Mouse (Mus musculus) hindbrain, embryonic 16.5 days (tissue): ENCODE results near the gene Wasf2. TPM values are rescaled to one million over a fixed set of nuclear protein-coding genes. Genes with fewer than 3 reads are reported as not detected.
A peak's percentile ranks its signal among the peaks of the same experiment; 100 is the strongest.

Experiments
- ATAC-seq: fragments of 200-750 bp; cut with Nextera tagmentation; 2 replicates; pipeline ENCODE4 v1.8.0; 2017; ENCODE audit warnings: moderate TSS enrichment, moderate library complexity
- H3K27ac ChIP-seq: fragments of 300-500 bp; sonication (generic); 2 replicates; pipeline ENCODE4 v1.5.1; 2014; ENCODE audit warnings: low read depth, mild to moderate bottlenecking, control low read depth, low read length, moderate library complexity
- H3K27me3 ChIP-seq: fragments of 300-500 bp; sonication (generic); replicated peaks from 2 replicates; pipeline ENCODE4 v1.6.1; 2014; ENCODE audit warnings: low read length; ENCODE audit not compliant: control insufficient read depth, insufficient read depth
- H3K36me3 ChIP-seq: fragments of 300-500 bp; sonication (generic); 2 replicates; pipeline ENCODE4 v1.6.1; 2014; ENCODE audit warnings: mild to moderate bottlenecking, low read length, moderate library complexity, mixed read lengths; ENCODE audit not compliant: control insufficient read depth, insufficient read depth
- H3K4me1 ChIP-seq: fragments of 300-500 bp; sonication (generic); 2 replicates; pipeline ENCODE4 v1.6.1; 2014; ENCODE audit warnings: low read depth, low read length; ENCODE audit not compliant: control insufficient read depth, insufficient read depth
- H3K4me2 ChIP-seq: fragments of 300-500 bp; sonication (generic); 2 replicates; pipeline ENCODE4 v1.6.1; 2014; ENCODE audit warnings: mild to moderate bottlenecking, low read length, control low read depth, moderate library complexity
- H3K4me3 ChIP-seq: fragments of 300-500 bp; sonication (generic); 2 replicates; pipeline ENCODE4 v1.5.1; 2014; ENCODE audit warnings: mild to moderate bottlenecking, low read length, control low read depth, moderate library complexity
- H3K9ac ChIP-seq: fragments of 300-500 bp; sonication (generic); 2 replicates; pipeline ENCODE4 v1.6.1; 2014; ENCODE audit warnings: low read depth, mild to moderate bottlenecking, control low read depth, low read length, moderate library complexity
- H3K9me3 ChIP-seq: fragments of 300-500 bp; sonication (generic); 2 replicates; pipeline ENCODE4 v1.6.1; 2014; ENCODE audit warnings: mild to moderate bottlenecking, low read length, moderate library complexity; ENCODE audit not compliant: control insufficient read depth
- WGBS: fragments of 180-500 bp; shearing (Covaris S2); extraction: QIAGEN DNeasy Blood & Tissue Kit; methylation state at CpG from one replicate; pipeline ENCODE4 v1.1.7; 2014; 5-methylcytosine and 5-hydroxymethylcytosine counted together
- polyA plus RNA-seq: library from polyadenylated mRNA; unstranded; fragments of >200 nt; fragmentation: Nextera tagmentation; extraction: Ambion mirVana; gene quantifications from 2 replicates; pipeline ENCODE4 v1.2.1, GENCODE M21; 2015

Wasf2 gene
- polyA plus RNA-seq, 1 experiment from 2014 or later: 23.2 TPM

DNA sequence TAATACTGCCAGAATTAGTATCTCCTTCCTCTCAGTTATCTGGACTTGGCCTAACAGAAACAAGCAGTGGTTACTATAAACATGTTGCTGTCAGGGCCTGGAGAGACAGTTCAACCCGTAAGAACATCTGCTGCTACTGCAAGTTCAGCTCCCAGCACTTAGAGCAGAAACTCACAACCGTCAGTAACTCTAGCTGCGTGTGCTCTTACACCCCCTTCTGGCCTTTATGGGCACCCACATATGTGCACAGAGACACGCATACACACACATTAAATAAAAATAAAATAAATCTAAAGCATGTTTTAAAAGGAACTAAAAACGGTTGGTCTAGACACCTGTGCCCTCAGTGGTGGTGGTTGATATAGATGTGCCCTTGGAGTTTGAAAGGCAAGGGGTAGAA lies 56.6 kb downstream of the Wasf2 start:
- Histone ChIP-seq H3K9me3 (no peaks in the 10 kb centered on the region), H3K4me1 (no peaks in the 10 kb centered on the region), H3K36me3 (peaks cover 16% of the 10 kb centered on the region), H3K27me3 (no peaks in the 10 kb centered on the region), H3K27ac (no peak overlapping the region), H3K4me2 (no peak overlapping the region), H3K9ac (no peak overlapping the region), H3K4me3 (no peak overlapping the region)
- 95% methylated on average over 5 of the region's 5 CpGs for WGBS
- no peak for ATAC-seq

DNA sequence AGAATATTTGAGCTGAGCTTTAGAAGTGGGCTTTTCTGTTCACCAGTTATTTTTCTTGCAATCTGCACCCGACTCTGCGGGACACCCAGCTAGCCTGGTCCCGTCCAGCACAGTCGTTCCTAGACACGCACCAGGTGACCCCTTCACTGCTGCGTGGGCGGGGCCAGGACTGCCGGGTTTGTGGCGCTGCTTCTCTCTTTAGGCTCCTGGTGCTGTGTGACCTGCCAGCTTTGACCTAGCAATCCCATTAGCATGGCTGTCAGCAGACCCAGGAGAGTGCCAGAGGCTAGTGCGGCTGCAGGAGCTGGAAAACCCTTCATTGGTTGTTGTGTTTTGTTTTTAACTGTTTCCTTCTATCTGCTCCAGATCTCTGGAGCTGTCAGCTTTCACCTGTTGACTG lies 59.1 kb downstream of the Wasf2 start:
- no peaks in the 10 kb centered on the region for H3K27me3 ChIP-seq
- no peaks in the 10 kb centered on the region for H3K9me3 ChIP-seq
- no peak overlapping the region for H3K9ac ChIP-seq
- no peak overlapping the region for H3K4me3 ChIP-seq
- no peak for ATAC-seq
- H3K36me3 ChIP-seq: peaks cover 22% of the 10 kb centered on the region
- H3K27ac ChIP-seq: no peak overlapping the region
- H3K4me2 ChIP-seq: no peak overlapping the region
- H3K4me1 ChIP-seq: no peaks in the 10 kb centered on the region
- 72% methylated on average over 10 of the region's 10 CpGs for WGBS

DNA sequence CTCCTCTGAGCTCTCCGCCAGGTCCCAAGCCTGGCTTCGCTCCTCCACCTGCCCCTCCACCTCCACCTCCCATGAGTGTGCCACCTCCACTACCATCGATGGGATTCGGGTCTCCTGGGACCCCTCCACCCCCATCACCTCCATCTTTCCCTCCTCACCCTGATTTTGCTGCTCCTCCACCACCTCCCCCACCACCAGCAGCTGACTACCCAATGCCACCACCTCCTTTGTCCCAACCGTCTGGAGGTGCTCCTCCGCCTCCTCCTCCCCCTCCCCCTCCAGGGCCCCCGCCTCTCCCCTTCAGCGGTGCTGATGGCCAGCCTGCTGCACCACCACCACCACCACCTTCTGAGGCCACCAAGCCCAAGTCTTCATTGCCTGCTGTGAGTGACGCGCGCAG lies 64.2 kb downstream of the Wasf2 start:
- H3K27ac ChIP-seq: no peak overlapping the region
- no peaks in the 10 kb centered on the region for H3K27me3 ChIP-seq
- ATAC-seq: no peak
- no peak overlapping the region for H3K4me2 ChIP-seq
- H3K9me3 ChIP-seq: no peaks in the 10 kb centered on the region
- no peak overlapping the region for H3K9ac ChIP-seq
- H3K4me3 ChIP-seq: no peak overlapping the region
- peaks cover 32% of the 10 kb centered on the region for H3K4me1 ChIP-seq
- peaks cover 27% of the 10 kb centered on the region for H3K36me3 ChIP-seq
- WGBS: 88% methylated on average over 11 of the region's 11 CpGs

DNA sequence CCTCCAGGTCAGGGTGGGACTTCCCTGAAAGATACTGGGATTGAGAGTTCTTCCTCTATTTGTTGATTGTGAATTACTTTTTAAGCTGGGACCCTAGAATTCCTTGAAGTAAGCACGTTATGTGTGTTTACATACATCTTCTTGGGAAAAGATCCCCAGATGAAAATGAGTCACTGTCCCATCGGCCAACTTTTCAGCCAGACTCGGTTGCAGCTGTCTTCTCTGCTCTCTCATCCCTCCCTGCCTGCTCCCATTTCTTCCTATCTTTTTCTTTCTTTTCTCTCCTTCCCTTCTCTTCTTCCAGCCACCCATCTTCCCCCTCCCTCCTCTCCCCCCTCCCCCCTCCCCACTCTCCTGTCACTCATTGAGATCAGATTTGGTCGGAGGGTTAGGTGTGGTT lies 64.7 kb downstream of the Wasf2 start:
- Histone ChIP-seq H3K4me3 (no peak overlapping the region), H3K9ac (no peak overlapping the region), H3K36me3 (peaks cover 27% of the 10 kb centered on the region), H3K9me3 (no peaks in the 10 kb centered on the region), H3K4me1 (peaks cover 34% of the 10 kb centered on the region), H3K4me2 (no peak overlapping the region), H3K27me3 (no peaks in the 10 kb centered on the region), H3K27ac (no peak overlapping the region)
- 72% methylated on average over 4 of the region's 4 CpGs for WGBS
- ATAC-seq: no peak

DNA sequence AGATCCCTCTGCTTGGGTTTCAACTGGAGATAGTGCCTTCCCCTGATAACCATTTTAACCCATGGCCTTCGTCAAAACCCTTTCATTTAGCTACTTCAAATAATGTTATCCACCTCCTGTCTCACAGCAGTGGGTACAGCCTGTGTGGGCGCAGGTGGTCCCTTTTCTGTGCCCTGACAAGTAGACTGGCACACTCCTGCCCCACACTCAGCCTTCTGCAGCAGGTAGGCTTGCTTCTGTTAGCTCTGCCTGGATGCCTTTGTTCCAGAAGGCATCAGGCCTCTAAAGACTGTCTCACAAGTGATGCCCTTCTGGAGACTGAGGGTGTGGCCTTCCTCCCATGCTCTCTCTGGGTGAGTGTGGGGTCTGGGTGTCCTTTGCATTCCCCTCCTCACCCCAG lies 65.8 kb downstream of the Wasf2 start:
- H3K4me1 ChIP-seq: peaks cover 45% of the 10 kb centered on the region
- H3K9ac ChIP-seq: no peak overlapping the region

GRCm38 (mm10) chr4:133196852-133197251 lies 66.5 kb downstream of the Wasf2 start:
- H3K27me3 ChIP-seq: no peaks in the 10 kb centered on the region
- peak overlapping the region; percentile 47 for H3K9ac ChIP-seq
- H3K4me1 ChIP-seq: peaks cover 49% of the 10 kb centered on the region
- H3K27ac ChIP-seq: peak overlapping the region; percentile 88
- ATAC-seq: peak; percentile 53
- WGBS: 22% methylated on average over 7 of the region's 7 CpGs
- H3K36me3 ChIP-seq: peaks cover 13% of the 10 kb centered on the region
- no peak overlapping the region for H3K4me2 ChIP-seq
- H3K9me3 ChIP-seq: no peaks in the 10 kb centered on the region
- no peak overlapping the region for H3K4me3 ChIP-seq

More for the DNA sequence above, 65.8 kb downstream of the Wasf2 start:
- WGBS: 92% methylated on average over 2 of the region's 2 CpGs
- Histone ChIP-seq H3K27ac (peak overlapping the region; percentile 88), H3K36me3 (peaks cover 18% of the 10 kb centered on the region), H3K9me3 (no peaks in the 10 kb centered on the region), H3K27me3 (no peaks in the 10 kb centered on the region), H3K4me3 (no peak overlapping the region), H3K4me2 (no peak overlapping the region)
- no peak for ATAC-seq

DNA sequence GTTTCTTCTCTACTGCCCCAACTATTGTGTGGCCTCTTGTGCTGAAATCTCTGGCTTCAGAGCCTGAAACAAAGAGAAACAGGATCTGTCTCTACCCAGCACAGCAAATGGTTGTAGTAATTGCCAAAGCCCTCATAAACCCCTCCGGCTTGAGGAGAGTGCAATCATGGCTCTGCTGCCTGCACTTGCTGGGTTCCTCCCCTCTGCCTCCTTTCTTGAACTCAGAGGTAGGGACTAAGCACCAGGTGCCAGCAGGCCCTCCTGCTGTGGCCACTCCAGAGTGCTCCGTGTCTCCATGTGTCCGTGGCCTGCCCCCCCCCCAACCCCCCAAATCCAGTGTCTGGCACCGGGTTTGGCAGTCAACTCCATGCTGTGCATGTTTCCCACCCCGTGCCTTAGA lies 67.0 kb downstream of the Wasf2 start:
- peak overlapping the region; percentile 47 for H3K9ac ChIP-seq
- no peak overlapping the region; the same call in 1 of the 2 replicates for H3K4me2 ChIP-seq
- H3K4me1 ChIP-seq: peaks cover 49% of the 10 kb centered on the region

DNA sequence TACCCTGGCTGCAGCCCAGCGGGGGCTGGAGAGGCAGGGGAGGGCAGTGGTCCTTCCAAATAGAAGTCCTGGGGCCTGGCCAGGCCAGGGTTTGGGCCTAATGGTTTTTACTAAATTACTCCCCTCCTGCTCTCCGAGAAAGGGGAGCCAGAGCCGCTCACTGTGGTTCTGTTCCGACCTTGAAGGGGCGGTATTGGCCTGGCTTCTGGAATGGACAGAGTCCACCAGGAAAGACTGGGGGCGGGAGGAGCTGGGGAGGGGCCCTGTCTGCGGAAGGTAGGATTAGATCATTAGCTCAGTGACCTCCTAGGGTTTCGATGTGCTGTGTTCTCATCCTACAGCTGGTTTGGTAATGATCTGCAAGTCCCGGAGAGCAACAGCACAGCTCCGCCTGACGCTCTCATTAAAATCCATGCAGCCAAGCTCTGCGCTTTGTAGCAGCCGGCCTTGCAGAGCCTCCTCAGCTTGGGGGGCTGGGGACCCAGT lies 67.5 kb downstream of the Wasf2 start:
- H3K4me1 ChIP-seq: peaks cover 49% of the 10 kb centered on the region
- H3K36me3 ChIP-seq: peaks cover 8% of the 10 kb centered on the region
- ATAC-seq: peak; percentile 41
- no peak overlapping the region; the same call in 1 of the 2 replicates for H3K4me2 ChIP-seq
- no peak overlapping the region for H3K4me3 ChIP-seq
- H3K27ac ChIP-seq: peak overlapping the region; percentile 88
- H3K9ac ChIP-seq: peak overlapping the region; percentile 33; the same call in 1 of the 2 replicates
- H3K27me3 ChIP-seq: no peaks in the 10 kb centered on the region
- 18% methylated on average over 13 of the region's 13 CpGs for WGBS
- no peaks in the 10 kb centered on the region for H3K9me3 ChIP-seq

More for the DNA sequence above, 67.0 kb downstream of the Wasf2 start:
- peak overlapping the region; percentile 88 for H3K27ac ChIP-seq
- no peaks in the 10 kb centered on the region for H3K27me3 ChIP-seq
- peak; percentile 6; the same call in 1 of the 2 replicates for ATAC-seq
- 6% methylated on average over 5 of the region's 5 CpGs for WGBS
- no peaks in the 10 kb centered on the region for H3K9me3 ChIP-seq
- peaks cover 12% of the 10 kb centered on the region for H3K36me3 ChIP-seq
- H3K4me3 ChIP-seq: no peak overlapping the region

GRCm38 (mm10) chr4:133198337-133199180 lies 68.3 kb downstream of the Wasf2 start:
- Histone ChIP-seq H3K27ac (peak overlapping the region; percentile 88), H3K27me3 (no peaks in the 10 kb centered on the region), H3K36me3 (peaks cover 8% of the 10 kb centered on the region), H3K4me1 (peaks cover 49% of the 10 kb centered on the region), H3K9me3 (no peaks in the 10 kb centered on the region), H3K4me3 (no peak overlapping the region), H3K9ac (peak overlapping the region; percentile 53), H3K4me2 (no peak overlapping the region)
- 0 out of 2 replicates have a peak, but pooled peaks have one; percentile 12 for ATAC-seq
- WGBS: 15% methylated on average over 19 of the region's 19 CpGs
